Mouse (Mus musculus) layer of hippocampus, adult 11-12 months (tissue): ENCODE results near the gene Vrk2.
A peak's percentile ranks its signal among the peaks of the same experiment; 100 is the strongest.

Experiments used
- DNase-seq: peaks from one replicate; pipeline ENCODE4 v3.0.0; 2022; ENCODE audit warnings: low spot score

The Vrk2 gene

DNA sequence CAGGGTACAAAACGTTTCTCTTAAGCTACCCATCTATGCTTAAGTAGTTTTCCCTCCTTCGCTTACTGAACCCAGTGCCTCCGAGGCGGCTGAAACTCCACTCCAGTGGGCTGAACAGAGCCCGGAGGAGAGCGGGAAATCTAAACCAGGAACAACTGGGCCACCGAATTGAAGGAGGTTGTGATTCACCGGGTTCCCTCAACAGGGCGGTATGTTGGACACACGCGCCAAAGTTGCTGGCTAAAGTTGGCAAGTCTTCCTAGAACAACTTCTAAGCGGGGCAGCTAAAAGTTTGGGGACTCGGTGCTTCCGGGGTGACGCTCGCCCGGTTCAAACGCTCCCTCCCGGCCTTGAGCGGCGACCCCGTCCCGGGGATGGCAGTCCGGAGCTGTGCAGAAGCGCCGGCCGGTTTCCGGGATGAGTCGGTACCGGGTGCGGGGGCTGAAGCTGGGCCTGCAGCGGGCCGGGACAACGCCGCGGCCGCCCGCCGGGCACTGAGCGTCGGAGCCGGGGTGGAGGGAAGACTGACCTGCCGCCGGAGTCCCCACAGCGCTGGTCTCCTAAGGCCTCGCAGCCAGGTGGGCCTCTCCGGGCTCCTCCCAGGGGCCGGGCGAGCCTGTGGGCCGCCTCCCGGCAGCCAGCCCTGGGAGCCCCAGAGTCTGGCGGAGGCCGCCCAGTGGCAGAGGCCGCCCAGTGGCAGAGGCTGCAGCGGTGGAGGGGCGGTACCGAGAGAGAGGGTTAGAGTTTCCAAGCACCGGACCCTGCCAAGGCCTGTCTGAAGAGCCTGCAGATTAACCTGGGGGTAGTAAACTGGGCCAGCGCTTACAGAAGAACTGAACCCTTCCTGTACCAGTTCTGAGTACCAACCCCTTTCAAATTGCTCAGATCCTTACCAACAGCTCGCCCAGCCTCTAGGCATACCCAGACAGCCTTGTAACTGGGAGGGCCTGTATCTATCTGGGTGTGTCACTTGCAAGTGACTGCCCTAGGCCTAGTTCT, at the start of gene Vrk2, which contains the start of gene Gm6899:
Gene Vrk2, minus strand, starts transcription at position 939 of the 999 bp plus-strand sequence.
Gene Gm6899, plus strand, starts transcription at position 181 of the 999 bp plus-strand sequence.
- DNase-seq = peak; percentile 54

- DNase-seq = no peak
These were observed 48.3 kb upstream of the Vrk2 start for GRCm38 (mm10) chr11:26642141-26642540.

DNA sequence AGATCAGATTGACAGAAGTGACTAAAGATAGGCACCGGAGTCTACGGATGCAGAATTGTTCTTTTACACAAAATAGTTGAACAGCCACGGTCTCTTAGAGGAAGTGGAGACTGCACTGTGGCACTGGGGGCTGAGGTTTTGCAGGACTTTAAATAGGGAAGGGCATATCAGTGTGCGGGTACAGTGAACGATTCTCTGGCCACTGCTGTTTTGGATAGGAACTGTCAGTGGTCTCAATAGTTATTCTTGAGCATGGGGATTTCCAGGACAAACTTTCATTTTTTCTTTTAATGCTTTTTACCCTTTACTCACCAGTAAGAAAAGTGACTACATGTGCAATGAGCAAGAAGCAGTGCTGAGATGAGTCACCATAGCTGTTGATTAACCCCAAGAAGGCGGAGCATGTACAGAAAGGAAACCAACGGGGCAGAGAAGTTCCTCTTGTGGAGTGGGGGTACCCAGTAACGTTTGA, 46.6 kb upstream of the Vrk2 start:
- DNase-seq = peak; percentile 6

DNA sequence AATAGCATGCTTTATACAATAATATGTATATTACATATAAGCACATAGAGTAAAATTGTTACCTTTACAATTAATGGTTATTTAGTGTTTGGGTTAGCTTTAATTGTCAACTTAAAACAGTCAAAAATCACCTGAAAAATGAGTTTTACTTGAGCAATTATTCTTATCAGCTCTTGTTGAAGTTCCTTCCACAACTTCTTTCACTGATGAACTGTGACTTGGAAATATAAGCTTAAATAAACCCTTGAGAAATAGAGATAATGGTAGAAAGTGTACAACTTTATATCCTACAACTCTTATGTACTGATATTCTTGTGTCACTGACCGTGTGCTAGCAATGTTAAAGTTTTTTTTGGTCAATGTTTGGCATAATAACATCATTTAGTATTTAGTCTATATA, 42.4 kb upstream of the Vrk2 start:
- no peak for DNase-seq

DNA sequence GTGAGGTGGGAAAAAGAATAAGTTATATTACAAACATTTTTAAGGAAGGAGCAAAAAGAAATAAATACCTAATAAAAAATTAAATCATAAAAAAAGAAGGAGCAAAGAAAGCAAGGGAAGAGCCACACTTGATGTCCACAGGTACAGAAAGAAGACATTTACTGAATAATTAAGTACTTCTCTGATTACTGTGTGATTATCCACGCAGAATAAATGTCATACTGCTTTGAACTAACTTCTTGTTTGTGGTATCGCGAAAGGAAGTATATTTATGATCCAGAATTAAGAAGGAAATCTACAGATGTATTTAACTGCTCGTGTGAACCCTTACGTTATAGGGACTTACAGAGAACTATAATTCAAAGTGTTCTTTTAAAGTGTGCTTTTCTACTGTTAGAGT, 28.9 kb upstream of the Vrk2 start:
- DNase-seq = no peak

DNA sequence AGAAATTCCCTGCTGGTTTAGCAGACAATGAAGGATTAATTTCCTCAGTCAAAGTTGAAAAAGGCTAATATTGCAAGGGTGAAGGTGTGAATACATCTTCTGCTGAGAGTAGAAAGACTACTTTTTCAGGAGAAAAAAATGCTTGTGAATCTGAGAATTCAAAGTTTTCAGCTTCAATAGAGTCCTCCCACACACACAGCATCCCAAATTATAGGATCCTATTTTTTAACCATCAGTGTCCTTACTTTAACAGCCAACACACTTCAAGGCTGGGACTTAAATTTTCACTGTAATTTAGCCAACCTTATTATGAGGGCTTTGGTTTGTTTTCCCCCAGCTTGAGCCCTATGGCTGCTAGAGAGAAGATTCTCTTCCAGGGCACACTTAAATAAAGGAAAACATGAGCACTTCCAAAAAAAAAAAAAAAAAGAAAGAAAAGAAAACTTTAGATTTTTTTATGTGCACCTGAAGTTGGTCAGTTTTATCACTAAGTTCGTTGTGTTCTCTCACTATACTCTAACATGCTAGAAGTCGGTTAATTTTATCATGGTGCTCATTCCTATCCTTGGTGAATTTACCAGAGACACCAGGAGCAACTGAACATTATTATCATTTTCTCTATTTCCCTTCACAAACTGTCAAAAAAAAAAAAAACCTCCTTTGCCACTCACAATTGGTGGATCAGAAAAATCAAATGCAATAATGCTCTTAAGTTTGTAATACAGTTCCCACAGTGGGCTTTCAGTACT, 24.9 kb upstream of the Vrk2 start:
- DNase-seq = no peak

- DNase-seq = peak; percentile 36
These were observed 15.0 kb upstream of the Vrk2 start for GRCm38 (mm10) chr11:26608795-26609194.

- DNase-seq = no peak
These were observed 10.4 kb upstream of the Vrk2 start for GRCm38 (mm10) chr11:26604061-26604655.

DNA sequence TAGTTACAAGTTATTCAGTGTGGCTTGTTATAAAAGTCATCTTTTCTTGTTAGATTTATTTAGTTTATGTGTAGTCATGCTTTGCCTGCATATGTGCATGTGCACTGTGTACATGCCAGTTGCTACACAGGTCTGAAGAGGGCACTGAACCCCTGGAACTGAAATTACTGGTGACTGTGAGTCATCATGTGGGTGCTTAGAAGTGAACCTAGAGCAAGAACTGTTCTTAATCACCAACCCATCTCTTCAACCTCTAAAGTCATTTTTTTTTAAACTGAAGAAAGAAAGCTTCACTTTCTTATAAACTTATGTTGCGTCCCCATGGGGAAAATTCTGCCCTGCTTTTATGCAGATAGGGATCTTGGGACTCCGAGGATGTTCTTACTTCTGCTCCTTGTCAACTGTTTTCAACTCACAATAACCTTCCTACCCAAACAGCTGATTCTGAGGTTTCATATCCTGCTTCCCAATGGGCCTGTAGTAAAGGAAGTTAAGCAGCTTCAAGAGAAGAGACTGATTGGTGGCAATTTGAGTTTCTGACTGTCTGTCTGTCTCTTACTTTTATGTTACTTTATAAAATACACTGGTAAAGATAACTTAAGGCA, 7.9 kb upstream of the Vrk2 start:
- no peak for DNase-seq

DNA sequence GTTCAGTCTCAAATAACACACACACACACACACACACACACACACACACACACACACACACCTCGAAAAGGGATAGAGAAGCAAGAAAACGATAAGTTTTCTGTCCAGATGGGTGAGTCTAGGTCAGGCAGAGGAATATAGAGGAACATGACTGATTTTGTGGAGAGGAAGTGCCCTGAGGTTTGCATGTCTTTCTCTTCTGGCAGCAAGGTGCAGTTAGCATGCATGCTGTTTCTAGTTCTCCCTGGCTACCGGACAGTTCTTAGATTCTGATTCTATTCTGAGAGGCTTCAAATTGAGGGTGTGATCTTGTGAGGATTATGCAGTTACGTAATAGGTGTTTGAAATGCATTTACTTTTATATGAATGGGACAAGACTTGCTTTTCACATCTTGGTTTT, 6.9 kb upstream of the Vrk2 start:
- DNase-seq = no peak

DNA sequence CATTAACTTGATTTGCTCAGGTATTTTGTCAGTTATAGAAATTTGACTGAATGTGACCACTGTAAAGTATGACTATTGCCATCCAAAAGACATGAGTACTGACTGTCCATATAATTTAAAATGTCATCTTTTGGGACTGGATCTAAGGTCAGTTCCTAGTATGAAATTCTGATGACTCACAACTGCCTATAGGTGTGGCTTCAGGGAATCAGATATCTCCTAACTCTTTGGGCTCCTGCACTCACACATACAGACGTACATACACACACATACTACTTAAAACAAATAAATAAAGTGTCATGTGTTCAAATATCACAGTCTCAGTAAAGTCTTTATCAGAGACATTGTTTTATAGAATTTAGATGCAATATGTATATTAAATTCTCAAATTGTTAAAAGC, 5.1 kb upstream of the Vrk2 start:
- no peak for DNase-seq

- DNase-seq = no peak
These were observed 4.0 kb upstream of the Vrk2 start for GRCm38 (mm10) chr11:26597761-26598160.

DNA sequence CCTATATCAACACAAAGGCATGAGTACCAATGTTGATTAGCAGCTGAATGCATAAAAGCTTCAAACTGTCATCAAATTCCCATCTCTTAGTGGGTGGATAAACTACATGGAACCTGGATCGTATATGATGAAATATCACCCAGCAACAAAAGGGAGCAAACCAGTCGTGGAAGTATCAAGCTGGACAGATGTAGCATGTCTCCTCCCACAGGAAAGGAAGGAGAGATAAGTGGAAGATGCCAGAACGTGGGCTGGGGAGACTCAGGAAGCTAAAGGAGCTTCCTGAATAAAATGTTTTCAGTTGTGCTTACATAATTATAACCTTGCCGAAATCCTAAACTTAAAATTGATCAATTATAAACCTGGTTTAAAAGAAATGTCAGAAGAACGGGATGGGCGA, 3.3 kb upstream of the Vrk2 start:
- no peak for DNase-seq

DNA sequence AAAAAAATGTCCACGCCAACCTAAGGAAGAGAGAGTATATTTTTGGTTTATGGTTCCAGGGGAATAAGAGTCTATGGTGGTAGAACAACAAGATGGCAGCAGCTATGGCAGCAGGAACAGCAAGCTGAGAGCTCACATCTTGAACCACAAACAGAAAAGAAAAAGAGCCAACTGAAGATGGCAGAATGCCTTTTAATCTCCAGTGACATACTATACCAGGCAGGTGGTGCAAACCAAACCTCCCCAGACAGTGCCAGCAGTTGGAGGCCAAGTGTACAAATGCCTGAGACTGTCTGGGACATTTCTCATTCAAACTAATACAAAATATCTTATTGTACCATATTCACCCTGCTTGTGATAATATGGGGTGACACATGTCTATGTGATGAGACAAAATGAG, 2.4 kb upstream of the Vrk2 start:
- no peak for DNase-seq

DNA sequence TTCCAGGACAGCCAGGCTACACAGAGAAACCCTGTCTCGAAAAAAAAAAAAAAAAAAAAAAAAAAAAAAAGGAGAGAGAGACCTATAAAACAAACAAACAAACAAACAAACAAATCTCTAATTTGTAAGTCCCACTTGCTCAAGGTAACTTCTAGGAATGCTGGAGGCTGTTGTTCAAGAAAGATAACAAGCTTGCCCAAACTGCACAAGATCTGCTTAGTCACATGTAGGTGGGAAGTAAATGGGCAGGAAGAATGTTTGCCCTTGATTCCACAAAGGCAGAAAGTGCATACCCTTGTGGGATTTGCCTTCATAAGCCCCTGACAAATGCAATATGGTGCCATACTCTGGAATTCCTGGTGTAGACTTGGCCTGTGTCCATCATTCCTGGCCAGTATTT, 688 bp upstream of the Vrk2 start:
- DNase-seq = no peak

GRCm38 (mm10) chr11:26592395-26593053, 1.3 kb downstream of the Vrk2 start:
- no peak for DNase-seq

- no peak for DNase-seq
These were observed 6.6 kb downstream of the Vrk2 start for GRCm38 (mm10) chr11:26587184-26587524.

- DNase-seq = peak; percentile 47
These were observed 7.2 kb downstream of the Vrk2 start for GRCm38 (mm10) chr11:26586367-26587183.

DNA sequence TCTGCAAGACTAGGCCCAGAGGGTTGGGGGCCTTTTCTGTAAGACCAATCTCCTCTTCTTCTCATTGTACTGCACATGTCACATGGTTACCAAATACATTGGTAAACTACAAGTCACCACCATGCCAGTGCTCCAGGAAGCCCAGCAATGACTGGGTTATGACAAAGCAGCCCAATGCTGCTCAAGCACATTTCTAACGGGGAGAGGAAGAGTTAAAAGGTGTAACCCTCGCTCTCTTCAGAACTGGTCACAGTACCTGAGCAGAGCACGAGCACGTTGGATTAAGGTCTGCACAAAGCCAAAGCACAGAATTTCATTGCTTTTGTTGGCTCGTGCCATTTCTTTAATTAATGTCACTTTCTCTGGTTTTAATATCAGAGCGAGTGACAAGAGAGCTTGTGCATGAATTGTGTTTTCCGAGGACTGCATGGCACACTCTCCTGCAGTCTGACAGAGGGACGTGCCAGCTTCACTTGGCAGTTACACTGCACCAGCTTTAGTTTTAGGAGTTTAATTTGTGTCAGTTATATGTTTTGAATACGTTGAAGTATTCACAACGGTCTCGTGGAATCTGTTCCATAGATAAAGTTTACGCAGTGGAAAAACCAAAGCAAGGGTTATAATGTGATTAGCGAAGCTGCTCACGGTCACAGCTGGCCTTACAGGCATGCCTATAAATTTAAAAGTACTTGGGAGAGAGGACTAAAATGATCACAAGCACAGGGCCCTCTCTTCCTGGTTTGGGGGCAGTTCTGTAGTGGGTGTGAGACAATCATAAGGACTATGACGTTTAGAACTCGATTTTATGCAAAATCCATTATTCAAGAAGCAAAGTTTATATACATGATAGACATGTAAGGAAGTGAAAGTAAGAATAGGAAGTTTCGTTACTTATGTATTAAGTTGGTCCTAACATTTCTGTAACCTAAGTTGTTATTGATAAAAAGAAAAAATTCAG, 8.1 kb downstream of the Vrk2 start:
- DNase-seq = no peak

- DNase-seq = no peak
These were observed 42.2 kb downstream of the Vrk2 start for GRCm38 (mm10) chr11:26551551-26551950.
